Mouse (Mus musculus) limb, embryonic 15.5 days (tissue): Measurements from ENCODE around the gene Epyc. TPM values are rescaled to one million over a fixed set of nuclear protein-coding genes. Genes with fewer than 3 reads are reported as not detected.

Experiments used
- ATAC-seq: fragments of 200-750 bp; cut with Nextera tagmentation; 2 replicates; pipeline ENCODE4 v1.8.0; 2017; ENCODE audit warnings: low read depth, moderate TSS enrichment; ENCODE audit not compliant: insufficient number of reproducible peaks, low FRiP score, low TSS enrichment
- H3K27ac ChIP-seq: fragments of 300-500 bp; sonication (generic); 2 replicates; pipeline ENCODE4 v1.5.1; 2015; ENCODE audit warnings: moderate library complexity, mild to moderate bottlenecking, inconsistent platforms
- H3K27me3 ChIP-seq: fragments of 300-500 bp; sonication (generic); 2 replicates; pipeline ENCODE4 v1.6.1; 2015; ENCODE audit warnings: inconsistent platforms
- H3K36me3 ChIP-seq: fragments of 300-500 bp; sonication (generic); 2 replicates; pipeline ENCODE4 v1.6.1; 2015; ENCODE audit warnings: inconsistent platforms
- H3K4me1 ChIP-seq: fragments of 300-500 bp; sonication (generic); 2 replicates; pipeline ENCODE4 v1.6.1; 2015; ENCODE audit warnings: inconsistent platforms
- H3K4me2 ChIP-seq: fragments of 300-500 bp; sonication (generic); 2 replicates; pipeline ENCODE4 v1.6.1; 2015; ENCODE audit warnings: mild to moderate bottlenecking, inconsistent platforms
- H3K4me3 ChIP-seq: fragments of 300-500 bp; sonication (generic); 2 replicates; pipeline ENCODE4 v1.5.1; 2015; ENCODE audit warnings: mild to moderate bottlenecking, inconsistent platforms
- H3K9ac ChIP-seq: fragments of 300-500 bp; sonication (generic); 2 replicates; pipeline ENCODE4 v1.6.1; 2015; ENCODE audit warnings: inconsistent platforms
- H3K9me3 ChIP-seq: fragments of 300-500 bp; sonication (generic); 2 replicates; pipeline ENCODE4 v1.6.1; 2016; ENCODE audit warnings: inconsistent platforms
- WGBS: fragments of 180-500 bp; shearing (Covaris S2); methylation state at CpG from one replicate; pipeline ENCODE4 v1.1.7; 2015; 5-methylcytosine and 5-hydroxymethylcytosine counted together
- polyA plus RNA-seq: library from polyadenylated mRNA; unstranded; fragments of >200 nt; fragmentation: Nextera tagmentation; extraction: Ambion mirVana; gene quantifications from 2 replicates; pipeline ENCODE4 v1.2.1, GENCODE M21; 2015

Gene Epyc
- 53.5 and 55.8 TPM in 2 replicates for polyA plus RNA-seq

- H3K9me3 ChIP-seq = no peaks in the 10 kb centered on the region
- no peaks in the 10 kb centered on the region for H3K27me3 ChIP-seq
- no peaks in the 10 kb centered on the region for H3K4me1 ChIP-seq
- H3K4me2 ChIP-seq = no peak within 1 kb of the TSS
- no peak within 1 kb of the TSS for H3K27ac ChIP-seq
- no peak within 1 kb of the TSS for H3K9ac ChIP-seq
- WGBS = 81% methylated on average over 2 of the region's 2 CpGs
- no peak for ATAC-seq
- H3K36me3 ChIP-seq = no peaks in the 10 kb centered on the region
- no peak within 1 kb of the TSS for H3K4me3 ChIP-seq
Measured at GRCm38 (mm10) chr10:97643768-97644167, at the start of gene Epyc. Epyc (plus strand) TSS chr10:97644068.

GRCm38 (mm10) chr10:97595680-97596079 lies 48.2 kb upstream of the Epyc start:
- H3K4me3 ChIP-seq = no peak overlapping the region
- ATAC-seq = no peak
- no peaks in the 10 kb centered on the region for H3K9me3 ChIP-seq
- WGBS = 59% methylated on average over 1 of the region's 1 CpGs
- H3K4me2 ChIP-seq = no peak overlapping the region
- H3K27me3 ChIP-seq = no peaks in the 10 kb centered on the region
- H3K27ac ChIP-seq = no peak overlapping the region
- peaks cover 2% of the 10 kb centered on the region; the same call in 1 of the 2 replicates for H3K4me1 ChIP-seq
- no peaks in the 10 kb centered on the region for H3K36me3 ChIP-seq
- no peak overlapping the region for H3K9ac ChIP-seq

- no peak overlapping the region for H3K4me2 ChIP-seq
- ATAC-seq = no peak
- no peaks in the 10 kb centered on the region for H3K9me3 ChIP-seq
- 65% methylated on average over 4 of the region's 4 CpGs for WGBS
- no peak overlapping the region for H3K27ac ChIP-seq
- no peaks in the 10 kb centered on the region for H3K36me3 ChIP-seq
- H3K4me3 ChIP-seq = no peak overlapping the region
- no peak overlapping the region for H3K9ac ChIP-seq
- H3K4me1 ChIP-seq = no peaks in the 10 kb centered on the region
- no peaks in the 10 kb centered on the region for H3K27me3 ChIP-seq
Measured at GRCm38 (mm10) chr10:97601744-97602143, 42.1 kb upstream of the Epyc start.

GRCm38 (mm10) chr10:97603256-97603655 lies 40.6 kb upstream of the Epyc start:
- no peak overlapping the region for H3K27ac ChIP-seq
- no peaks in the 10 kb centered on the region for H3K27me3 ChIP-seq
- H3K9ac ChIP-seq = no peak overlapping the region
- no peaks in the 10 kb centered on the region for H3K4me1 ChIP-seq
- no peak overlapping the region for H3K4me2 ChIP-seq
- H3K36me3 ChIP-seq = no peaks in the 10 kb centered on the region
- H3K4me3 ChIP-seq = no peak overlapping the region
- ATAC-seq = no peak
- no peaks in the 10 kb centered on the region for H3K9me3 ChIP-seq

- Histone ChIP-seq H3K36me3 (no peaks in the 10 kb centered on the region), H3K4me2 (no peak within 1 kb of the TSS), H3K9ac (no peak within 1 kb of the TSS), H3K4me1 (no peaks in the 10 kb centered on the region), H3K27ac (peak within 1 kb of the TSS; percentile 54), H3K27me3 (no peaks in the 10 kb centered on the region), H3K4me3 (no peak within 1 kb of the TSS), H3K9me3 (no peaks in the 10 kb centered on the region)
- 67% methylated on average over 2 of the region's 2 CpGs for WGBS
- no peak for ATAC-seq
Measured at GRCm38 (mm10) chr10:97606579-97606978, 37.3 kb upstream of the Epyc start, which contains the start of gene Kera. Kera (plus strand) TSS chr10:97606879.

GRCm38 (mm10) chr10:97622328-97622727 lies 21.5 kb upstream of the Epyc start:
- WGBS = 97% methylated on average over 1 of the region's 1 CpGs
- H3K4me2 ChIP-seq = no peak overlapping the region
- ATAC-seq = no peak
- no peaks in the 10 kb centered on the region for H3K9me3 ChIP-seq
- H3K4me1 ChIP-seq = 0 out of 2 replicates have a peak, but pooled peaks cover 2% of the 10 kb centered on the region
- no peak overlapping the region for H3K9ac ChIP-seq
- H3K4me3 ChIP-seq = no peak overlapping the region
- no peak overlapping the region for H3K27ac ChIP-seq
- H3K27me3 ChIP-seq = no peaks in the 10 kb centered on the region
- no peaks in the 10 kb centered on the region for H3K36me3 ChIP-seq

GRCm38 (mm10) chr10:97624381-97624780 lies 19.5 kb upstream of the Epyc start:
- no peaks in the 10 kb centered on the region for H3K36me3 ChIP-seq
- no peaks in the 10 kb centered on the region for H3K9me3 ChIP-seq
- H3K27ac ChIP-seq = no peak overlapping the region
- WGBS = 14% methylated on average over 2 of the region's 2 CpGs
- H3K4me1 ChIP-seq = 0 out of 2 replicates have a peak, but pooled peaks cover 2% of the 10 kb centered on the region
- H3K9ac ChIP-seq = no peak overlapping the region
- H3K4me3 ChIP-seq = no peak overlapping the region
- no peaks in the 10 kb centered on the region for H3K27me3 ChIP-seq
- no peak for ATAC-seq
- no peak overlapping the region for H3K4me2 ChIP-seq

- Histone ChIP-seq H3K9me3 (no peaks in the 10 kb centered on the region), H3K4me3 (no peak overlapping the region), H3K4me1 (0 out of 2 replicates have a peak, but pooled peaks cover 2% of the 10 kb centered on the region), H3K4me2 (no peak overlapping the region), H3K9ac (no peak overlapping the region), H3K27ac (peak overlapping the region; percentile 82), H3K36me3 (no peaks in the 10 kb centered on the region), H3K27me3 (no peaks in the 10 kb centered on the region)
- no peak for ATAC-seq
- 33% methylated on average over 4 of the region's 4 CpGs for WGBS
Measured at GRCm38 (mm10) chr10:97625116-97625515, 18.8 kb upstream of the Epyc start.

GRCm38 (mm10) chr10:97626543-97626942 lies 17.3 kb upstream of the Epyc start:
- ATAC-seq = no peak
- no peak overlapping the region for H3K4me2 ChIP-seq
- no peak overlapping the region for H3K4me3 ChIP-seq
- H3K4me1 ChIP-seq = 0 out of 2 replicates have a peak, but pooled peaks cover 2% of the 10 kb centered on the region
- 61% methylated on average over 1 of the region's 1 CpGs for WGBS
- H3K36me3 ChIP-seq = no peaks in the 10 kb centered on the region
- no peaks in the 10 kb centered on the region for H3K9me3 ChIP-seq
- no peaks in the 10 kb centered on the region for H3K27me3 ChIP-seq
- H3K9ac ChIP-seq = no peak overlapping the region
- peak overlapping the region; percentile 76; the same call in 1 of the 2 replicates for H3K27ac ChIP-seq

- H3K4me3 ChIP-seq = no peak overlapping the region
- ATAC-seq = no peak
- no peak overlapping the region for H3K9ac ChIP-seq
- no peak overlapping the region for H3K4me2 ChIP-seq
- no peaks in the 10 kb centered on the region for H3K36me3 ChIP-seq
- 75% methylated on average over 3 of the region's 3 CpGs for WGBS
- no peaks in the 10 kb centered on the region for H3K27me3 ChIP-seq
- H3K4me1 ChIP-seq = no peaks in the 10 kb centered on the region
- no peak overlapping the region for H3K27ac ChIP-seq
- no peaks in the 10 kb centered on the region for H3K9me3 ChIP-seq
Measured at GRCm38 (mm10) chr10:97631061-97631460, 12.8 kb upstream of the Epyc start.

GRCm38 (mm10) chr10:97641926-97642325 lies 1.9 kb upstream of the Epyc start:
- Histone ChIP-seq H3K9me3 (no peaks in the 10 kb centered on the region), H3K36me3 (no peaks in the 10 kb centered on the region), H3K4me2 (no peak overlapping the region), H3K27ac (no peak overlapping the region), H3K27me3 (no peaks in the 10 kb centered on the region), H3K9ac (no peak overlapping the region), H3K4me1 (no peaks in the 10 kb centered on the region), H3K4me3 (no peak overlapping the region)
- no peak for ATAC-seq
- 84% methylated on average over 2 of the region's 2 CpGs for WGBS

GRCm38 (mm10) chr10:97650334-97650733 lies 6.5 kb downstream of the Epyc start:
- Histone ChIP-seq H3K27me3 (no peaks in the 10 kb centered on the region), H3K4me2 (no peak overlapping the region), H3K36me3 (no peaks in the 10 kb centered on the region), H3K27ac (0 out of 2 replicates have a peak overlapping the region, but pooled peaks have one; percentile 22), H3K9ac (no peak overlapping the region), H3K4me1 (no peaks in the 10 kb centered on the region), H3K9me3 (no peaks in the 10 kb centered on the region), H3K4me3 (no peak overlapping the region)
- WGBS = 35% methylated on average over 2 of the region's 2 CpGs
- no peak for ATAC-seq

GRCm38 (mm10) chr10:97659489-97659888 lies 15.6 kb downstream of the Epyc start:
- no peak overlapping the region for H3K4me2 ChIP-seq
- H3K27ac ChIP-seq = no peak overlapping the region
- ATAC-seq = no peak
- H3K9me3 ChIP-seq = no peaks in the 10 kb centered on the region
- H3K9ac ChIP-seq = no peak overlapping the region
- H3K36me3 ChIP-seq = no peaks in the 10 kb centered on the region
- H3K4me3 ChIP-seq = no peak overlapping the region
- H3K4me1 ChIP-seq = no peaks in the 10 kb centered on the region
- no peaks in the 10 kb centered on the region for H3K27me3 ChIP-seq
- 92% methylated on average over 1 of the region's 1 CpGs for WGBS
